In the genomic region with DNA sequence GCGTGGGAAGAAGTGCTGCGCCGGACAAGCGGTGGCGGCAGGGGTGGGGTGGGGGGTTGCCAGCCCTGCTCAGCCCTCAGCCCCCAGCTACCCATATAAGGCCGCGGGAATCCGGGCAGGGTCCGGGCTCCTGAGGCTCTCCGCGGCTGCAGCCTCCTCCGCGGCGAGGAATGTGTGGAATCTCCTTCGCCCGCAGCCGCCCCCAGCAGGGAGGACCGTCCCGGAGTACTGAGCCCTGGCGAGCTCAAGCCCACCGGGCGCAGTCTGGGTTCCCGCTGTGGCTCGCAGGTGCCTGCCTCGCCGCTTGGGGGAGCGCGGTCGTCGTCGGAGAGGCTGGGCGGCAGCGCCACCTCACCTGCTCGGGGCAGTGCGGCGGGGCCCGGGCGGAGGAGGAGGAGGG, we compare ENCODE assay signal across 8 mouse cellular contexts. TPM values are rescaled to one million over a fixed set of nuclear protein-coding genes. Genes with fewer than 3 reads are reported as not detected.
DNase-seq lines count a peak whose midpoint lies in the region; ATAC-seq and TF ChIP-seq lines count a peak whose summit lies in the region.

No protein-coding gene starts in this region.

- intact Hi-C loops in heart, postnatal 10 days (cut with DNase I): loop anchor here (1.0 kb wide), 2 partner anchors 39 to 79 kb away; no protein-coding TSS in a partner anchor

- peaks cover 59% of the 10 kb centered on the region for H3K27me3 ChIP-seq in forebrain, embryonic 12.5 days
- H3K27me3 ChIP-seq in lung, embryonic 14.5 days (ENCODE audit: insufficient read depth, low read length): 0 out of 2 replicates have a peak, but pooled peaks cover 3% of the 10 kb centered on the region

- WGBS in forebrain, embryonic 12.5 days: under 1% methylated on average over 26 of the region's 38 CpGs
- under 1% methylated on average over 31 of the region's 38 CpGs for WGBS in lung, embryonic 14.5 days

- peak overlapping the region; percentile 5 for H3K9ac ChIP-seq in forebrain, embryonic 12.5 days
- H3K9ac ChIP-seq in lung, embryonic 14.5 days: peak overlapping the region; percentile 49

- H3K27ac ChIP-seq in forebrain, embryonic 12.5 days: no peak overlapping the region
- peak overlapping the region; percentile 12; the same call in 1 of the 2 replicates for H3K27ac ChIP-seq in lung, embryonic 14.5 days (ENCODE audit: low read depth)

- peak overlapping the region; percentile 56 for H3K4me3 ChIP-seq in forebrain, embryonic 12.5 days (replicated peaks)
- H3K4me3 ChIP-seq in lung, embryonic 14.5 days (ENCODE audit: low read depth, low read length): peak overlapping the region; percentile 64

- ATAC-seq in forebrain, embryonic 12.5 days (ENCODE audit: low FRiP score): peak; percentile 88
- peak; percentile 93 for ATAC-seq in lung, embryonic 14.5 days (ENCODE audit: insufficient read depth)
- ATAC-seq in neutrophil, adult 5-6 weeks (ENCODE audit: extremely low read depth, insufficient number of reproducible peaks, low FRiP score, poor library complexity, severe bottlenecking): peak; percentile 75

- peak overlapping the region; percentile 86 for H3K4me2 ChIP-seq in forebrain, embryonic 12.5 days
- peak overlapping the region; percentile 82 for H3K4me2 ChIP-seq in lung, embryonic 14.5 days

- no peaks in the 10 kb centered on the region for H3K36me3 ChIP-seq in forebrain, embryonic 12.5 days (replicated peaks)
- H3K36me3 ChIP-seq in lung, embryonic 14.5 days (ENCODE audit: insufficient read depth): no peaks in the 10 kb centered on the region

- DNase-seq in ES-CJ7 (ENCODE audit: low read depth, low spot score): peak; percentile 79
- DNase-seq in c-Kit-positive CD71-positive TER-119-positive erythroid progenitor cells, embryonic 14.5 days (ENCODE audit: low spot score): peak; percentile 26
- peak; percentile 88 to 89 for DNase-seq in heart, postnatal 10 days
- DNase-seq in kidney, postnatal 36 days: peak; percentile 77 to 91
- peak; percentile 88 for DNase-seq in lung, embryonic 14.5 days
- peak; percentile 82 for DNase-seq in thymus, adult 18-20 months

- TF ChIP-seq CTCF in lung, embryonic 14.5 days (IDR thresholded peaks at IDR 0.05; ENCODE audit: low read depth): peak; percentile 70

- peaks cover 15% of the 10 kb centered on the region for H3K4me1 ChIP-seq in forebrain, embryonic 12.5 days
- H3K4me1 ChIP-seq in lung, embryonic 14.5 days (ENCODE audit: insufficient read depth): 0 out of 2 replicates have a peak, but pooled peaks cover 5% of the 10 kb centered on the region

- no peaks in the 10 kb centered on the region for H3K9me3 ChIP-seq in forebrain, embryonic 12.5 days
- H3K9me3 ChIP-seq in lung, embryonic 14.5 days (ENCODE audit: low read depth, low read length): no peaks in the 10 kb centered on the region

RNA-seq across cellular contexts. Expression of a gene that starts 0.3 kb away (rescaled TPM):
- polyA plus RNA-seq in forebrain, embryonic 12.5 days (2016; fragmentation: Nextera tagmentation; extraction: Ambion mirVana): 0.96 and 1.1 TPM in 2 replicates
- 10 to 100 TPM; 28.2 to 34.1 TPM for total RNA-seq in heart, postnatal 10 days (2021)
- 3.6 TPM in 2 replicates for polyA plus RNA-seq in lung, embryonic 14.5 days (2014; fragmentation: Nextera tagmentation; extraction: Ambion mirVana)
- total RNA-seq in neutrophil, adult 5-6 weeks (2017): 6.6 and 8.7 TPM in 2 replicates

Comparison
In these comparisons a context has a peak if more than half of its experiments do, and no peak if none do; other contexts are left out.
1. DNase-seq: peak in every context shown above with its lines; median percentile 88 in heart, postnatal 10 days; 88 in lung, embryonic 14.5 days; 84 in kidney, postnatal 36 days; 82 in thymus, adult 18-20 months; 79 in ES-CJ7; 26 in c-Kit-positive CD71-positive TER-119-positive erythroid progenitor cells, embryonic 14.5 days.